Mouse (Mus musculus) adrenal gland, postnatal 36 days (tissue): ENCODE measurements around the gene Rnf145. TPM values are rescaled to one million over a fixed set of nuclear protein-coding genes. Genes with fewer than 3 reads are reported as not detected.

Experiments used
- DNase-seq, 2 experiments: peaks; one replicate each; pipeline ENCODE4 v3.0.0; 2021; ENCODE audit warnings: mixed read lengths in 1 of 2
- long read RNA-seq, 2 experiments: library from polyadenylated mRNA; stranded (forward); transcript quantifications; one replicate each; pipeline ENCODE4 v2.0.0; 2021; ENCODE audit warnings: borderline sequencing depth in 2 of 2
- total RNA-seq, 2 experiments: library from RNA; stranded (reverse); gene quantifications; 2 replicates each; pipeline ENCODE4 v1.2.3; 2021

Rnf145 gene
- total RNA-seq: 10 to 100 TPM; 55.9 to 86.3 TPM
- long read RNA-seq, experiment 1, transcript Rnf145-201 (11 exons, 3,570 nt): major isoform, 69 of 90 reads
- long read RNA-seq, experiment 1, partial matches to known transcripts: 12 of 90 reads
- long read RNA-seq, experiment 1, other reads (novel, unspliced or antisense): 9 of 90 reads
- long read RNA-seq, experiment 2, transcript Rnf145-201 (11 exons, 3,570 nt): major isoform, 20 of 25 reads
- long read RNA-seq, experiment 2, partial matches to known transcripts: 2 of 25 reads
- long read RNA-seq, experiment 2, other reads (novel, unspliced or antisense): 3 of 25 reads

- peak; percentile 75 to 88 for DNase-seq
Observed at GRCm38 (mm10) chr11:44518281-44519095, at the start of gene Rnf145. Rnf145 (plus strand) TSS chr11:44518964.

GRCm38 (mm10) chr11:44469646-44470431 lies 48.9 kb upstream of the Rnf145 start:
- no peak for DNase-seq

GRCm38 (mm10) chr11:44470432-44471336 lies 48.1 kb upstream of the Rnf145 start, which contains the start of gene Ublcp1:
Ublcp1 (minus strand) TSS chr11:44470498.
- DNase-seq: peak; percentile 95

- DNase-seq: no peak
Observed at GRCm38 (mm10) chr11:44471337-44471995, 47.3 kb upstream of the Rnf145 start.

GRCm38 (mm10) chr11:44475467-44475866 lies 43.3 kb upstream of the Rnf145 start:
- no peak for DNase-seq

- no peak for DNase-seq
Observed at GRCm38 (mm10) chr11:44476445-44476844, 42.3 kb upstream of the Rnf145 start.

- DNase-seq: no peak
Observed at GRCm38 (mm10) chr11:44478382-44478781, 40.4 kb upstream of the Rnf145 start.

GRCm38 (mm10) chr11:44480246-44480645 lies 38.5 kb upstream of the Rnf145 start:
- DNase-seq: no peak

GRCm38 (mm10) chr11:44485089-44485736 lies 33.6 kb upstream of the Rnf145 start:
- no peak for DNase-seq

GRCm38 (mm10) chr11:44489117-44489516 lies 29.6 kb upstream of the Rnf145 start:
- DNase-seq: no peak

- no peak for DNase-seq
Observed at GRCm38 (mm10) chr11:44494643-44495323, 24.0 kb upstream of the Rnf145 start.

- peak in 1 of 2 experiments; percentile 11 for DNase-seq
Observed at GRCm38 (mm10) chr11:44496217-44496616, 22.5 kb upstream of the Rnf145 start.

GRCm38 (mm10) chr11:44498412-44499272 lies 20.1 kb upstream of the Rnf145 start:
- DNase-seq: no peak

GRCm38 (mm10) chr11:44500966-44501365 lies 17.8 kb upstream of the Rnf145 start:
- DNase-seq: no peak

- DNase-seq: no peak
Observed at GRCm38 (mm10) chr11:44501477-44501876, 17.3 kb upstream of the Rnf145 start.

GRCm38 (mm10) chr11:44502931-44503330 lies 15.8 kb upstream of the Rnf145 start:
- no peak for DNase-seq

- no peak for DNase-seq
Observed at GRCm38 (mm10) chr11:44504146-44504545, 14.6 kb upstream of the Rnf145 start.

GRCm38 (mm10) chr11:44504761-44505160 lies 14.0 kb upstream of the Rnf145 start:
- DNase-seq: no peak

GRCm38 (mm10) chr11:44508876-44509275 lies 9.9 kb upstream of the Rnf145 start:
- no peak for DNase-seq
